Mouse (Mus musculus) liver, embryonic 11.5 days (tissue): ENCODE measurements around the gene Tex19.2. TPM values are rescaled to one million over a fixed set of nuclear protein-coding genes. Genes with fewer than 3 reads are reported as not detected.

Experiments used
- ATAC-seq: fragments of 200-750 bp; cut with Nextera tagmentation; replicated peaks from 2 replicates; pipeline ENCODE4 v1.8.0; 2017; ENCODE audit warnings: moderate number of reproducible peaks, mild to moderate bottlenecking, moderate TSS enrichment, moderate library complexity; ENCODE audit not compliant: low FRiP score
- DNase-seq: peaks from one replicate; pipeline ENCODE4 v3.0.0-alpha.2; 2017; ENCODE audit warnings: low spot score
- H3K27ac ChIP-seq: fragments of 300-500 bp; sonication (generic); 2 replicates; pipeline ENCODE4 v1.5.1; 2014; ENCODE audit warnings: mild to moderate bottlenecking, low read depth, low read length, control low read depth
- H3K27me3 ChIP-seq: fragments of 300-500 bp; sonication (generic); replicated peaks from 2 replicates; pipeline ENCODE4 v1.6.1; 2014; ENCODE audit warnings: low read length, mixed read lengths; ENCODE audit not compliant: control insufficient read depth, insufficient read depth
- H3K36me3 ChIP-seq: fragments of 300-500 bp; sonication (generic); 2 replicates; pipeline ENCODE4 v1.6.1; 2014; ENCODE audit warnings: mild to moderate bottlenecking, low read length, moderate library complexity, mixed read lengths; ENCODE audit not compliant: control insufficient read depth, insufficient read depth
- H3K4me1 ChIP-seq: fragments of 300-500 bp; sonication (generic); replicated peaks from 2 replicates; pipeline ENCODE4 v1.6.1; 2014; ENCODE audit warnings: low read length, mixed read lengths; ENCODE audit not compliant: control insufficient read depth, insufficient read depth
- H3K4me2 ChIP-seq: fragments of 300-500 bp; sonication (generic); 2 replicates; pipeline ENCODE4 v1.6.1; 2014; ENCODE audit warnings: mild to moderate bottlenecking, control low read depth, moderate library complexity
- H3K4me3 ChIP-seq: fragments of 300-500 bp; sonication (generic); 2 replicates; pipeline ENCODE4 v1.5.1; 2014; ENCODE audit warnings: low read depth, low read length, control low read depth
- H3K9ac ChIP-seq: fragments of 300-500 bp; sonication (generic); 2 replicates; pipeline ENCODE4 v1.6.1; 2014; ENCODE audit warnings: low read depth, low read length, control low read depth
- H3K9me3 ChIP-seq: fragments of 300-500 bp; sonication (generic); 2 replicates; pipeline ENCODE4 v1.6.1; 2016; ENCODE audit warnings: low read length, inconsistent platforms, mixed read lengths; ENCODE audit not compliant: control insufficient read depth
- WGBS: fragments of 180-500 bp; shearing (Covaris S2); extraction: QIAGEN DNeasy Blood & Tissue Kit; methylation state at CpG from one replicate; pipeline ENCODE4 v1.1.7; 2014; 5-methylcytosine and 5-hydroxymethylcytosine counted together
- polyA plus RNA-seq: library from polyadenylated mRNA; unstranded; fragments of >200 nt; fragmentation: Nextera tagmentation; extraction: Ambion mirVana; gene quantifications from 2 replicates; pipeline ENCODE4 v1.2.1, GENCODE M21; 2014

Gene Tex19.2
- polyA plus RNA-seq, 1 experiment from 2014 or later, result not detected

DNA sequence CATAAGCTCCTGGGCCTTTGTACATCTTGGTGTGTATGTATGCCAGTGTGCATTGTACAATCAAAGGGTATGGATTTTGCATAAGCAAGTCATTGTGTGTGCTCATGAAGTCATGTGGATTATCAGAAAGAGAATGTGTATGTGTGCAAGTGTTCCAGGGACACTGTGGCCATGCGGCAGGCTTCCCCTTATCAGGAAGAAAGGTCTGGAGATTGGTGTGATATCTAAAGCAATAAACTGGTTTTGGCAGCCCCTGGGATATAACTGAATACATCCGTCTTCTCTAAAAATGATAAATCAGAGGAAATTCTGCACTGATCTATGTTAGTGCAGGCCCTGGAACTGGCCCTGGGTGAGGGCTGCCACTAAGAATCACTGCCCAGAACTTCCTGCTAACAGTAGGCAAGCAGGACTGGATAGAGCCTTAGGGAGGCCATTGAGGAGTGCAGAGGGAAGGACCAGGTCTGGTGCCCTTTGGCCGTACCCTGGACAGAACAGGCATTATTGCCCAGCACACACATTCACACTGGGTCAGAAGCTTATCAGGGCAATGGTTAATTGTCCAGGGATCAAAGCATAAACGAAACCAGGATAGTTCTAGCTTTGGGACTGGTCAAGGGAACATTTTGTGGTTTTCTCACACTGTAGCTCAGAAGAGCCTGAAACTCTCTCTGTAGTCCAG lies 17.2 kb downstream of the Tex19.2 start:
- Histone ChIP-seq H3K9me3 (no peaks in the 10 kb centered on the region), H3K4me3 (no peak overlapping the region), H3K9ac (no peak overlapping the region), H3K4me2 (no peak overlapping the region), H3K36me3 (no peaks in the 10 kb centered on the region), H3K27me3 (no peaks in the 10 kb centered on the region), H3K27ac (no peak overlapping the region), H3K4me1 (peaks cover 8% of the 10 kb centered on the region; the same call in 1 of the 2 replicates)
- WGBS, result 55% methylated on average over 4 of the region's 4 CpGs
- ATAC-seq (no peak), DNase-seq (no peak)

DNA sequence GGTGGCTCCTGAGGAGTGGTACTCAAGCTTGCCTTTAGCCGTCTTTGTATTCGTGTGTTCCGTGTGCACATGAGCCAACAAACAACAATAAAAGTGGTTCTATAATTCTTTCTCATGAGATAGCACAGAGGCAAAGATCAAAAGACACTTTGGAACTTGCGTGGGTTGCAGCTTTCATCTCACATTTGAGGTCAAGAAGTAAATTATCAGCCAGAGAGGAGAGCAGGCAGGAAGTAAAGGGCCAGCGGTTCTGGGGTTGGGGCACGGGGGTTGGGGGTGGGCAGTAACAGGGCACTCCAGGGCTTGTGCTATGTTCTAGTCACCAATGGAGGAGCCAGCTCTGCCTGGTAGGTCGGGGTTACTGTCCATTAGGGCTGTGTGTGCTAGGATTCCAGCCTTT lies 17.8 kb downstream of the Tex19.2 start:
- no peak for DNase-seq
- 46% methylated on average over 7 of the region's 7 CpGs for WGBS
- peaks cover 8% of the 10 kb centered on the region; the same call in 1 of the 2 replicates for H3K4me1 ChIP-seq
- no peak overlapping the region for H3K9ac ChIP-seq
- no peaks in the 10 kb centered on the region for H3K27me3 ChIP-seq
- H3K36me3 ChIP-seq, result no peaks in the 10 kb centered on the region
- no peak overlapping the region for H3K4me2 ChIP-seq
- H3K27ac ChIP-seq, result no peak overlapping the region
- no peaks in the 10 kb centered on the region for H3K9me3 ChIP-seq
- ATAC-seq, result no peak
- H3K4me3 ChIP-seq, result no peak overlapping the region

DNA sequence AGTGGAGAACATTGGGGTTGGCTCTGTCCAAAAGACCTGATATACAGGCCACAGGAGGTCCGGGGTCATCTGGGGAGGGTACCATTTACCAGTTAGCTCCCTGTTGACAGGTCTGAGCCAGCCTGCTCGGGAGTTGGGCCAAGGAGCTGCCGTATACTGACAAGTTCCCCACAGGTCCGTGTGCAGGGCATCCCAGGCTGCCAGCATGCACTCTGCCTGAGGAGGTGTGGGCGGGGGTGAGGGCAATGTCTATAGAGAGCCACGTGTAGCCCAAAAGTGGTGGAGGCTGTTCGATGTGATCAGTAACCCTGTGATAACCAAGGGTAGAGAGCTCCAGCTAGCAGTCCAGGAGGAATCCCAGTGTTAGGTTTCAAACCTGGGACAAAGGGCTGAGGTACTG lies 18.7 kb downstream of the Tex19.2 start:
- no peaks in the 10 kb centered on the region for H3K36me3 ChIP-seq
- H3K4me3 ChIP-seq, result no peak overlapping the region
- no peak overlapping the region for H3K27ac ChIP-seq
- H3K4me2 ChIP-seq, result no peak overlapping the region
- H3K4me1 ChIP-seq, result peaks cover 8% of the 10 kb centered on the region; the same call in 1 of the 2 replicates
- DNase-seq (no peak), ATAC-seq (no peak)
- WGBS, result 72% methylated on average over 7 of the region's 7 CpGs
- no peaks in the 10 kb centered on the region for H3K9me3 ChIP-seq
- no peaks in the 10 kb centered on the region for H3K27me3 ChIP-seq
- H3K9ac ChIP-seq, result no peak overlapping the region

DNA sequence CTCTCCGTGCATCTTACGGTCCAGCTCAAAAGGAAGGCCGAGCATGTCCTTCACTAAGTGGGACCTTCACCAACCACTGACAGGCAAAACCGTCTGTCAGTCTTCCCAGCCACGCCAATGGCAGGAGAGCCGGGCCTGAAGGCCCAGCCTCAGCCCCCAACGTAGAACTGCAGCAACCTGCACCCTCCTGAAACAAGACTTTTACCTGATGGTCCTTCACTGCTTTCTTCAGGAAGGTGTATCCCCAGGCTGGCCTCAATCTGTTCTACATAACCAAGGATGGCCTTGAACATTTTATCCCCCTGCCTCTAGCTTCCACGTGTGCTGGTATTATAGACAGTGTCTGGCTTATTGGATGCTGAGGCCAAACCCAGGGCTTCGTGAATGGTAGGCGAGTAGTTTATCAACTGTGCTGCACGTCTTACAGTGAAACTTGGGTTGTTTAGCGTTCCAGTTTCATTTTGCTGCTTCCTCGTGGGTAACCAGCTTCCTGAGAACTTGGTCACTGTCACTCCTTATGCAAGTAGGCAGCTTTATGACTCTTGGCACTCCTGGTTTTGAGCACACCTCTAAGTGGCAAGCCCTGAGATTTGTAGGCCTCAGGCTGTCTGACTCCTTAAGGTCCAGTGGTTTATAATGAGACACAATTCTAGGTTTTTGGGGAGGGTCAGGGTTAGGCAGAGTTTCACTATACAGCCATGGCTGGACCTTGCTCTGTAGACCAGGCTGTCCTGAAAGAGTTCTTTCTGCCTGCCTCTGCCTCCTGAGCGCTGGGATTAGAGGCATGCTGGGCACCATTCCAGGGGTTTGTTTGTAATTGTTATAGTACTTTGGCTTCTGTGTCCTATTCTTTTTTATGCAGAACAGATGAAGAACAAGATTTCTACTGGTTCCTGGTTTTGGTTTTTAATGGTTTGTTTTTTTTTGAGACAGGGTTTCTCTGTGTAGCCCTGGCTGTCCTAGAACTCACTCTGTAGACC lies 25.6 kb downstream of the Tex19.2 start:
- DNase-seq (no peak), ATAC-seq (no peak)
- Histone ChIP-seq H3K27ac (no peak overlapping the region), H3K9ac (no peak overlapping the region), H3K4me1 (no peaks in the 10 kb centered on the region), H3K9me3 (no peaks in the 10 kb centered on the region), H3K27me3 (no peaks in the 10 kb centered on the region), H3K4me3 (no peak overlapping the region), H3K4me2 (no peak overlapping the region), H3K36me3 (no peaks in the 10 kb centered on the region)
- WGBS, result 77% methylated on average over 14 of the region's 14 CpGs

- 64% methylated on average over 4 of the region's 4 CpGs for WGBS
- H3K9me3 ChIP-seq, result no peaks in the 10 kb centered on the region
- no peaks in the 10 kb centered on the region for H3K36me3 ChIP-seq
- no peaks in the 10 kb centered on the region for H3K4me1 ChIP-seq
- H3K4me2 ChIP-seq, result no peak overlapping the region
- DNase-seq (no peak), ATAC-seq (no peak)
- no peak overlapping the region for H3K4me3 ChIP-seq
- H3K9ac ChIP-seq, result no peak overlapping the region
- no peak overlapping the region for H3K27ac ChIP-seq
- H3K27me3 ChIP-seq, result no peaks in the 10 kb centered on the region
Observed at GRCm38 (mm10) chr11:121090943-121091342, 27.5 kb downstream of the Tex19.2 start.

GRCm38 (mm10) chr11:121089756-121090546 lies 28.5 kb downstream of the Tex19.2 start:
- DNase-seq, result no peak
- Histone ChIP-seq H3K9ac (no peak overlapping the region), H3K9me3 (no peaks in the 10 kb centered on the region), H3K36me3 (no peaks in the 10 kb centered on the region), H3K27me3 (no peaks in the 10 kb centered on the region), H3K4me2 (no peak overlapping the region), H3K27ac (no peak overlapping the region), H3K4me1 (no peaks in the 10 kb centered on the region), H3K4me3 (no peak overlapping the region)
- ATAC-seq, result no peak
- 86% methylated on average over 2 of the region's 2 CpGs for WGBS

DNA sequence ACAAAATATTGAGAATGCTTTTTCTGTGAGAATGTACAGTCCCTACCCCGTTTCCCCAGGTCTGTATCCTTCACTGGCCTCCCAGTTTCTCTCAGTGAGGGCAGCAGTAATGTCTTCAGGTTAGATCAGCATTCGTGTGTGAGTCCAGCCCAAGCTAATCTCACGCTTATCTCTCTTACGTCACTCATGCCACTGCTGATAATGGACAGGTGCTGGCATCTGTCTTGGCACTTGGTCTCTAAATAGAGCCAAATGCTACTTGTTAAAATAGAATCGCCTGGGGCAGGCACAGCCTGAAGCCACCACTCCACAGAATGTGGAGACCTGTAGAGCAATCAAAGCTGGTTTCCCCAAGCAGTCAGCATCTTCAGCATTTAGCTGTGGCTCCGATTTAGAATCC lies 29.5 kb downstream of the Tex19.2 start:
- ATAC-seq, result no peak
- Histone ChIP-seq H3K4me1 (no peaks in the 10 kb centered on the region), H3K4me2 (no peak overlapping the region), H3K4me3 (no peak overlapping the region), H3K9me3 (no peaks in the 10 kb centered on the region), H3K36me3 (no peaks in the 10 kb centered on the region), H3K27me3 (no peaks in the 10 kb centered on the region), H3K27ac (no peak overlapping the region), H3K9ac (no peak overlapping the region)
- WGBS, result 59% methylated on average over 6 of the region's 6 CpGs
- no peak for DNase-seq

GRCm38 (mm10) chr11:121086296-121086695 lies 32.2 kb downstream of the Tex19.2 start:
- DNase-seq, result no peak
- no peak for ATAC-seq
- Histone ChIP-seq H3K27me3 (no peaks in the 10 kb centered on the region), H3K4me3 (no peak overlapping the region), H3K4me1 (0 out of 2 replicates have a peak, but pooled peaks cover 2% of the 10 kb centered on the region), H3K36me3 (no peaks in the 10 kb centered on the region), H3K9me3 (no peaks in the 10 kb centered on the region), H3K27ac (no peak overlapping the region), H3K9ac (no peak overlapping the region), H3K4me2 (no peak overlapping the region)
- WGBS, result 39% methylated on average over 4 of the region's 4 CpGs
